Mouse (Mus musculus) cerebellum, adult 8-10 months (tissue): ENCODE results near the gene Usp22.

ENCODE experiments used
- DNase-seq: peaks from one replicate; pipeline ENCODE4 v3.0.0; 2022

The Usp22 gene

DNA sequence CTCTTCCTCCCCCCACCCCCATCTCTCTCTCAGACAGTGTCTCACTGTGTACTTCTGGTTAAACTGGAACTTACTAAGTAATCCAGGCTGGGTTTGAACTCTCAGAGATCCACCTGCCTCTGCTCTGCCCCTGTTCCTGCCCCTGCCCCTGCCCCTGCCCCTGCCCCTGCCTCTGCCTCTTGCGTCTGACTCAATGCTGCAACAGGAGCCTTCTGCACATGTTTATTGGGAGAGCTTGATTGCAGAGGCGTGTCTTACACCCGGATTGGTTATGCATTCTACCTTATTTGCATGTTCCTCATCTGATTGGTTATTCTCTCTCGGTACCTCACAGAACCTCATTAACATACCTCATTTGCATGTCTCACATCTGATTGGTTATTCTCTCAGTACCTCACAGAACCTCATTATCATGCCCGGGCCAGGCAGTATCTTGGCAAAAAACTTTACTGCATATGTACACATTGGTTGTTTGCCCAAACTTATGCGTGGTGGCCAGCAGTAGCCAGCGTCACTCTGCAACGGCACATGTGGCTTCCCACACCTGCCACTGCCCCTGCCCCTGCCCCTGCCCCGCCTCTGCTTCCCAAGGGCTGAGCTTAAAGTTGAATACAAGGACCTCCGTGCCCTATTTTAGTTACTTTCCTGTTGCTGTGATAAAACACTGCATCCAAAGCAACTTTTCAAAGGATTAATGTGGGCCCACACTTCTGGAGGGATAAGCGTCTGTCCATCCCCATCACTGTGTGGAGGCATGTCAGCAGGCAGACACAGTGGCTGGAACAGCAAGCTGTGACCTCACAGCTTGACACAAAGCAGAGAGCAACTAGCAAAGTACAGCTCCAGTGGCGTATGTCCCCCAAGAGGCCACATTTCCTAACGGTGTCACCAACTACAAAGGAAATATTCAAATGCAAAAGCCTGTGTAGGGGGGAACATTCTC, 72.2 kb downstream of the Usp22 start:
- no peak for DNase-seq
